Mouse (Mus musculus) embryo, embryonic 9.5 days (tissue): ENCODE measurements around the gene Vamp5.

ENCODE experiments used
- DNase-seq: peaks from one replicate; pipeline ENCODE4 v3.0.0-alpha.2; 2017; ENCODE audit errors: extremely low spot score

Vamp5 gene

GRCm38 (mm10) chr6:72366844-72367443, 13.3 kb downstream of the Vamp5 start, which contains the start of gene Rnf181:
Rnf181 (minus strand) TSS chr6:72366956.
- no peak for DNase-seq

- no peak for DNase-seq
Measured at GRCm38 (mm10) chr6:72366304-72366703, 14.0 kb downstream of the Vamp5 start.

GRCm38 (mm10) chr6:72364985-72365384, 15.3 kb downstream of the Vamp5 start:
- no peak for DNase-seq

GRCm38 (mm10) chr6:72364009-72364408, 16.3 kb downstream of the Vamp5 start:
- DNase-seq, result no peak

- DNase-seq, result peak; percentile 94
Measured at GRCm38 (mm10) chr6:72362132-72363028, 17.9 kb downstream of the Vamp5 start.

- no peak for DNase-seq
Measured at GRCm38 (mm10) chr6:72361121-72361551, 19.1 kb downstream of the Vamp5 start.

GRCm38 (mm10) chr6:72360599-72360935, 19.7 kb downstream of the Vamp5 start:
- DNase-seq, result no peak

- DNase-seq, result no peak
Measured at GRCm38 (mm10) chr6:72359891-72360598, 20.2 kb downstream of the Vamp5 start.

GRCm38 (mm10) chr6:72359343-72359742, 20.9 kb downstream of the Vamp5 start:
- no peak for DNase-seq

GRCm38 (mm10) chr6:72358086-72358764, 22.0 kb downstream of the Vamp5 start:
- DNase-seq, result no peak

- no peak for DNase-seq
Measured at GRCm38 (mm10) chr6:72357164-72358079, 22.8 kb downstream of the Vamp5 start.

- DNase-seq, result no peak
Measured at GRCm38 (mm10) chr6:72356001-72356532, 24.2 kb downstream of the Vamp5 start.

GRCm38 (mm10) chr6:72355066-72355911, 25.0 kb downstream of the Vamp5 start, which contains the start of gene Tmem150a:
Tmem150a (plus strand) TSS chr6:72355447.
- peak; percentile 82 for DNase-seq

- no peak for DNase-seq
Measured at GRCm38 (mm10) chr6:72354025-72354424, 26.2 kb downstream of the Vamp5 start.

GRCm38 (mm10) chr6:72352636-72353405, 27.4 kb downstream of the Vamp5 start:
- no peak for DNase-seq

GRCm38 (mm10) chr6:72350214-72350613, 30.1 kb downstream of the Vamp5 start:
- DNase-seq, result no peak

GRCm38 (mm10) chr6:72348411-72348810, 31.9 kb downstream of the Vamp5 start:
- DNase-seq, result no peak

- peak; percentile 75 for DNase-seq
Measured at GRCm38 (mm10) chr6:72347166-72347941, 32.9 kb downstream of the Vamp5 start, which contains the start of gene 0610030E20Rik. 0610030E20Rik (plus strand) TSS chr6:72347317.
